In genomic region chr7:143600231-143600740, GRCm38 (mm10) we compare ENCODE assay signal across 7 mouse cellular contexts. TPM values are rescaled to one million over a fixed set of nuclear protein-coding genes. Genes with fewer than 3 reads are reported as not detected.
DNase-seq lines count a peak whose midpoint lies in the region; ATAC-seq and TF ChIP-seq lines count a peak whose summit lies in the region.

No protein-coding gene starts in this region.

- H3K4me2 ChIP-seq in neural tube, embryonic 11.5 days (ENCODE audit: low read depth): peak overlapping the region; percentile 96
- H3K4me2 ChIP-seq in forebrain, embryonic 14.5 days (ENCODE audit: low read length): peak overlapping the region; percentile 97
- H3K4me2 ChIP-seq in stomach, embryonic 16.5 days (ENCODE audit: low read depth, low read length): peak overlapping the region; percentile 89

- 9% methylated on average over 15 of the region's 15 CpGs for WGBS in neural tube, embryonic 11.5 days
- 9% methylated on average over 15 of the region's 15 CpGs for WGBS in forebrain, embryonic 14.5 days
- 14% methylated on average over 15 of the region's 15 CpGs for WGBS in liver, adult 2 months
- 6% methylated on average over 15 of the region's 15 CpGs for WGBS in stomach, embryonic 16.5 days

- H3K9me3 ChIP-seq in neural tube, embryonic 11.5 days (ENCODE audit: control insufficient read depth, low read length): no peaks in the 10 kb centered on the region
- H3K9me3 ChIP-seq in forebrain, embryonic 14.5 days (replicated peaks; ENCODE audit: control insufficient read depth, low read length): no peaks in the 10 kb centered on the region
- no peaks in the 10 kb centered on the region for H3K9me3 ChIP-seq in stomach, embryonic 16.5 days (replicated peaks; ENCODE audit: control insufficient read depth, low read length)

- peaks cover 19% of the 10 kb centered on the region; the same call in 1 of the 2 replicates for H3K79me2 ChIP-seq in liver, adult 2 months (ENCODE audit: control insufficient read depth, insufficient read depth, low read length)

- no peak overlapping the region for H3K9ac ChIP-seq in neural tube, embryonic 11.5 days (ENCODE audit: low read length)
- H3K9ac ChIP-seq in forebrain, embryonic 14.5 days (ENCODE audit: low read length): peak overlapping the region; percentile 45; the same call in 1 of the 2 replicates
- H3K9ac ChIP-seq in liver, adult 2 months (ENCODE audit: low read depth, low read length): no peak overlapping the region
- peak overlapping the region; percentile 52; the same call in 1 of the 2 replicates for H3K9ac ChIP-seq in stomach, embryonic 16.5 days (ENCODE audit: low read length)

- H3K27ac ChIP-seq in neural tube, embryonic 11.5 days (ENCODE audit: low read depth, low read length): no peak overlapping the region
- H3K27ac ChIP-seq in forebrain, embryonic 14.5 days (ENCODE audit: low read depth, low read length): no peak overlapping the region
- no peak overlapping the region for H3K27ac ChIP-seq in liver, adult 2 months (replicated peaks; ENCODE audit: insufficient read depth, low read depth, low read length)
- no peak overlapping the region; the same call in 1 of the 2 replicates for H3K27ac ChIP-seq in stomach, embryonic 16.5 days (ENCODE audit: low read length)

- H3K27me3 ChIP-seq in neural tube, embryonic 11.5 days (ENCODE audit: control insufficient read depth, insufficient read depth, low read length): no peaks in the 10 kb centered on the region
- H3K27me3 ChIP-seq in forebrain, embryonic 14.5 days (replicated peaks; ENCODE audit: control insufficient read depth, insufficient read depth, low read length): no peaks in the 10 kb centered on the region
- no peaks in the 10 kb centered on the region for H3K27me3 ChIP-seq in liver, adult 2 months (ENCODE audit: control insufficient read depth, insufficient read depth, low read length)
- H3K27me3 ChIP-seq in stomach, embryonic 16.5 days (ENCODE audit: control insufficient read depth, insufficient read depth, low read length): no peaks in the 10 kb centered on the region

- TF ChIP-seq POLR2A in liver, adult 2 months (IDR thresholded peaks at IDR 0.05; ENCODE audit: extremely low read depth, insufficient read depth, low read length): no peak

- TF ChIP-seq CTCF in liver, adult 2 months (IDR thresholded peaks at IDR 0.05; ENCODE audit: low read depth, low read length): no peak

- H3K4me1 ChIP-seq in neural tube, embryonic 11.5 days (ENCODE audit: control insufficient read depth, insufficient read depth, low read length): peaks cover 9% of the 10 kb centered on the region
- peaks cover 8% of the 10 kb centered on the region for H3K4me1 ChIP-seq in forebrain, embryonic 14.5 days (ENCODE audit: control insufficient read depth, insufficient read depth, low read length)
- H3K4me1 ChIP-seq in liver, adult 2 months (ENCODE audit: control insufficient read depth, insufficient read depth, low read length): peaks cover 14% of the 10 kb centered on the region
- peaks cover 15% of the 10 kb centered on the region for H3K4me1 ChIP-seq in stomach, embryonic 16.5 days (ENCODE audit: control insufficient read depth, insufficient read depth, low read length)

- ATAC-seq in neural tube, embryonic 11.5 days (ENCODE audit: insufficient read depth, low FRiP score, low TSS enrichment): no peak
- no peak for ATAC-seq in forebrain, embryonic 14.5 days
- ATAC-seq in stomach, embryonic 16.5 days (ENCODE audit: insufficient read depth, low FRiP score): no peak

- no peaks in the 10 kb centered on the region for H3K36me3 ChIP-seq in neural tube, embryonic 11.5 days (ENCODE audit: control insufficient read depth, insufficient read depth, low read length)
- peaks cover 6% of the 10 kb centered on the region; the same call in 1 of the 2 replicates for H3K36me3 ChIP-seq in forebrain, embryonic 14.5 days (ENCODE audit: control insufficient read depth, insufficient read depth, low read length)
- H3K36me3 ChIP-seq in liver, adult 2 months (ENCODE audit: control insufficient read depth, insufficient read depth, low read length): no peaks in the 10 kb centered on the region
- H3K36me3 ChIP-seq in stomach, embryonic 16.5 days (ENCODE audit: control insufficient read depth, insufficient read depth, low read length): no peaks in the 10 kb centered on the region

- H3K4me3 ChIP-seq in neural tube, embryonic 11.5 days (ENCODE audit: low read depth, low read length): peak overlapping the region; percentile 66
- H3K4me3 ChIP-seq in forebrain, embryonic 14.5 days (ENCODE audit: low read depth, low read length): peak overlapping the region; percentile 92
- H3K4me3 ChIP-seq in liver, adult 2 months (ENCODE audit: insufficient read depth, low read depth, low read length): peak overlapping the region; percentile 91
- H3K4me3 ChIP-seq in stomach, embryonic 16.5 days (replicated peaks; ENCODE audit: low read length): peak overlapping the region; percentile 79

- no peak for DNase-seq in neural tube, embryonic 11.5 days (ENCODE audit: low spot score)
- DNase-seq in neural tube, embryonic 10.5 days (ENCODE audit: extremely low spot score, low spot score): no peak
- DNase-seq in forebrain, embryonic 14.5 days (ENCODE audit: low spot score): no peak
- DNase-seq in liver, adult 2 months (ENCODE audit: extremely low read depth, low read depth, low spot score): no peak
- no peak for DNase-seq in layer of hippocampus, postnatal 25 days (ENCODE audit: extremely low spot score in 1 of 2, low spot score in 1 of 2)
- DNase-seq in cerebellum, postnatal 25 days: no peak

RNA-seq across cellular contexts. Expression of gene Cars, which starts 0.4 kb away (rescaled TPM):
- 65.2 and 68.5 TPM in 2 replicates for polyA plus RNA-seq in neural tube, embryonic 11.5 days (2014; fragmentation: Nextera tagmentation; extraction: Ambion mirVana)
- 51.5 and 59.2 TPM in 2 replicates for polyA plus RNA-seq in forebrain, embryonic 14.5 days (2014; fragmentation: Nextera tagmentation; extraction: Ambion mirVana)
- 13.6 and 17.9 TPM in 2 replicates for total RNA-seq in liver, adult 2 months (2014; rRNA removed)
- 15.2 and 20.0 TPM in 2 replicates for polyA plus RNA-seq in liver, adult 2 months (2012; rRNA removed)
- polyA plus RNA-seq in stomach, embryonic 16.5 days (2015; fragmentation: Nextera tagmentation; extraction: Ambion mirVana): 72.8 and 85.8 TPM in 2 replicates
- 10 to 100 TPM; 46.0 to 56.4 TPM for total RNA-seq in layer of hippocampus, postnatal 25 days (2021)

RNA-seq across cellular contexts. Expression of gene Tnfrsf26, which starts 28.2 kb away (rescaled TPM):
- 0.27 and 0.35 TPM in 2 replicates for polyA plus RNA-seq in neural tube, embryonic 11.5 days (2014; fragmentation: Nextera tagmentation; extraction: Ambion mirVana)
- 0.10 TPM in 1 of 2 replicates, not detected in the other for polyA plus RNA-seq in forebrain, embryonic 14.5 days (2014; fragmentation: Nextera tagmentation; extraction: Ambion mirVana)
- total RNA-seq in liver, adult 2 months (2014; rRNA removed): 0.37 and 0.87 TPM in 2 replicates
- polyA plus RNA-seq in liver, adult 2 months (2012; rRNA removed): 0.12 and 0.26 TPM in 2 replicates
- 0.59 and 0.66 TPM in 2 replicates for polyA plus RNA-seq in stomach, embryonic 16.5 days (2015; fragmentation: Nextera tagmentation; extraction: Ambion mirVana)
- total RNA-seq in layer of hippocampus, postnatal 25 days (2021): under 1 TPM in 1 of 2 experiments, not detected in 1; 0.19 TPM

RNA-seq across cellular contexts. Expression of gene Tnfrsf22, which starts 49.2 kb away (rescaled TPM):
- polyA plus RNA-seq in neural tube, embryonic 11.5 days (2014; fragmentation: Nextera tagmentation; extraction: Ambion mirVana): 9.0 and 10.6 TPM in 2 replicates
- 2.5 and 3.2 TPM in 2 replicates for polyA plus RNA-seq in forebrain, embryonic 14.5 days (2014; fragmentation: Nextera tagmentation; extraction: Ambion mirVana)
- total RNA-seq in liver, adult 2 months (2014; rRNA removed): 0.37 and 0.40 TPM in 2 replicates
- polyA plus RNA-seq in liver, adult 2 months (2012; rRNA removed): 0.68 and 0.93 TPM in 2 replicates
- 6.2 and 6.4 TPM in 2 replicates for polyA plus RNA-seq in stomach, embryonic 16.5 days (2015; fragmentation: Nextera tagmentation; extraction: Ambion mirVana)
- total RNA-seq in layer of hippocampus, postnatal 25 days (2021): 1 to 10 TPM; 2.2 to 2.3 TPM

RNA-seq across cellular contexts. Expression of gene Nap1l4, which starts 51.4 kb away (rescaled TPM):
- 178 and 198 TPM in 2 replicates for polyA plus RNA-seq in neural tube, embryonic 11.5 days (2014; fragmentation: Nextera tagmentation; extraction: Ambion mirVana)
- polyA plus RNA-seq in forebrain, embryonic 14.5 days (2014; fragmentation: Nextera tagmentation; extraction: Ambion mirVana): 179 and 180 TPM in 2 replicates
- 40.7 and 42.0 TPM in 2 replicates for total RNA-seq in liver, adult 2 months (2014; rRNA removed)
- 24.0 and 25.7 TPM in 2 replicates for polyA plus RNA-seq in liver, adult 2 months (2012; rRNA removed)
- polyA plus RNA-seq in stomach, embryonic 16.5 days (2015; fragmentation: Nextera tagmentation; extraction: Ambion mirVana): 196 and 204 TPM in 2 replicates
- 100 to 1,000 TPM; 114 to 125 TPM for total RNA-seq in layer of hippocampus, postnatal 25 days (2021)

Comparison
In these comparisons a context has a peak if more than half of its experiments do, and no peak if none do; other contexts are left out.
1. H3K9ac ChIP-seq: peak in forebrain, embryonic 14.5 days (single experiment) and stomach, embryonic 16.5 days (single experiment); none in neural tube, embryonic 11.5 days (single experiment) and liver, adult 2 months (single experiment).
2. Peak in every context shown above with its lines, with median percentiles within 50 percentile points of each other: H3K4me2 ChIP-seq and H3K4me3 ChIP-seq.